Mouse (Mus musculus) megakaryocyte-erythroid progenitor cell, adult 5 weeks (primary cell): ENCODE results near the gene Gphn. TPM values are rescaled to one million over a fixed set of nuclear protein-coding genes. Genes with fewer than 3 reads are reported as not detected.

Experiments
- polyA plus RNA-seq: library from polyadenylated mRNA; stranded (reverse); fragments of >175 nt; gene quantifications from 2 replicates; pipeline ENCODE4 v1.2.3, GENCODE M21; 2012

Gphn gene
- 9.3 and 10.0 TPM in 2 replicates for polyA plus RNA-seq

DNA sequence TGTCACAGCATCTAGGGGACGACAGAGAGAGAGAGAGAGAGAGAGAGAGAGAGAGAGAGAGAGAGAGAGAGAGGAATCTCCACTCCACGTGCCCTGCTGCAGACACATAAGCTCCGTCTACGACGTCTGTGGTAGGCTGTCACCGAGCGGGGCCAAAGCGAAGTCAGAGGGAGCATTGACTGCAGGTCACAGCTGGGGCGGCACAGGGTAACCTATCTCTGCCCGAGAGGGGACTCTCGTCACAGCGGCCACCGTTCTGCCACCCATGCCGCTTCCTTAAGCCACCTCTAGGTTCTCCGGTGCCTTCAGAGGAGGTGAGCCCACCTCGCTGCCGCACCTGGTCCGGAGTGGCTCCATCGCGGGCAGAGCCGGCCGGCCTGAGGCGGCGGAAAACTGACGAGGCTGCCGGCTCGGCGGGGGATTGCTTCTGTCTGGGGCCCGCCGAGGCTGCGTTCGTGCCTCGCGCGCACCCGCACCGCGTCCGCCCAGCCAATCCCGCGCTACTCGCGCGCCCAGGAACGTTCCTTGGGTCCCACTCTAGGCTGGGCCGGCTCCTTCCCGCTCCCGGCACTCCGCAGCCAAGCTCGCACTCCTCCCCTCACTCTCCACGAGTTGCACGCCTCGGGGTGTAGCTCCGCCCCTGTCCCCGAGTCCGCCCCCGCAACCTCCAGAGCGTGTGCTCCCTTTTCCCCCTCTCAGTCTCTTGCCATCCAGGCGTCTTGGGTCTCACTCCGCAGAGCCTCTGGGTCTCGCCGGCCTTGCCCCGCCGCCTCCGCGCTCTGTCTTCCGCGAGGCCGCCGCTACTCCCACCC is at the start of gene Gphn:
TSS of gene Gphn (plus strand) at position 673 of the 812 bp plus-strand sequence.

DNA sequence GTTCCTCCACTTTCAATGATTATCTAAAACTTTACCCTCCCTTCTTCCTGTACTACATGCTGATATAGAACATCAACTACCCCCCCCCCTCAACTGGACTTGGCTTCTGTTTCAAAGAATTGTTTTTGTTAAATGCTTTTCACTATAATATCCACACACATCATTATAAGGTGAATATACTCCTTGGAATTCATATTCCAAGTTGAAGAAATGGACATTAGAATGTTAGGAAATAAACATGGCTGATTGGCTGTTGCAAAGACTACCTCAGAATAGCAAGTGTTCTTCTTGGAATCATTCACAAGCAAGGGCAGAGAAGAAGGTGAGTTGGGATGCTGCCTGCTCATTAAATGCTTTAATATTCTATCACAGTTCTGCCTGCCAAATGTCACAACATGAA is 32.2 kb upstream of the Gphn start, which contains the start of gene Gm6657:
TSS of gene Gm6657 (plus strand) at position 301 of the 400 bp plus-strand sequence.

DNA sequence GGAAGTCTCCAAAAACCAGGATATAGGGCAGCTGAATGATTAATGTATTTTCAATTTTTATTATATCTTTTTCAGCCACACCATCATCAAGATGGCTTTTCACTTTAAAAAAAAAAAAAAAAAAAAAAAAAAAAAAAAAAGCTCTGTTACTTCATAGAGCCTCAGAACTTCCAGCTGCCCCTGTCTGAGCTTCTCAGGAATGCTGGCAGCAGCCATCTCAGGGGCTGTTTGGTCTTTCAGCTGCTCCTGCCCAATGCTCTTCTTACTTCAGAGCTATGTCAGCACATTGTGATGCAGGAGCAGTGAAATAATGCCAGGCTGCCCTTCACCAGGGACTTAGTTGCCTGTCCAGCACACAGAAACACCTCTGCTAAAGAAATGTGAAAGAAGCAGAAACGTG is 465.1 kb downstream of the Gphn start, which contains the start of gene Fam71d:
TSS of gene Fam71d (plus strand) at position 211 of the 400 bp plus-strand sequence.

Other genes starting within 250 kb of the Gphn start
- gene Gm6657, start 32.1 kb upstream of the Gphn start, polyA plus RNA-seq, result not detected in 2 replicates